Mouse (Mus musculus) heart, postnatal 0 days (tissue): ENCODE measurements around the gene H2afj. TPM values are rescaled to one million over a fixed set of nuclear protein-coding genes. Genes with fewer than 3 reads are reported as not detected.
A peak's percentile ranks its signal among the peaks of the same experiment; 100 is the strongest.

Source experiments
- ATAC-seq: fragments of 200-750 bp; cut with Nextera tagmentation; 2 replicates; pipeline ENCODE4 v1.8.0; 2017; ENCODE audit warnings: low read depth, moderate number of reproducible peaks, moderate library complexity; ENCODE audit not compliant: insufficient read depth
- DNase-seq: peaks from one replicate; pipeline ENCODE4 v3.0.0-alpha.2; 2016; ENCODE audit warnings: low spot score
- H3K27ac ChIP-seq: fragments of 300-500 bp; sonication (generic); 2 replicates; pipeline ENCODE4 v1.5.1; 2014; ENCODE audit warnings: low read depth, mild to moderate bottlenecking
- H3K27me3 ChIP-seq: fragments of 300-500 bp; sonication (generic); 2 replicates; pipeline ENCODE4 v1.6.1; 2014; ENCODE audit warnings: low read length, mixed read lengths; ENCODE audit not compliant: control insufficient read depth, insufficient read depth
- H3K36me3 ChIP-seq: fragments of 300-500 bp; sonication (generic); replicated peaks from 2 replicates; pipeline ENCODE4 v1.6.1; 2014; ENCODE audit warnings: low read length, mixed read lengths; ENCODE audit not compliant: control insufficient read depth, insufficient read depth
- H3K4me1 ChIP-seq: fragments of 300-500 bp; sonication (generic); 2 replicates; pipeline ENCODE4 v1.6.1; 2014; ENCODE audit warnings: antibody characterized with exemption; ENCODE audit not compliant: control insufficient read depth, insufficient read depth
- H3K4me2 ChIP-seq: fragments of 300-500 bp; sonication (generic); 2 replicates; pipeline ENCODE4 v1.6.1; 2014; ENCODE audit warnings: low read depth, mild to moderate bottlenecking, low read length, moderate library complexity
- H3K4me3 ChIP-seq: fragments of 300-500 bp; sonication (generic); 2 replicates; pipeline ENCODE4 v1.5.1; 2014; ENCODE audit warnings: low read depth, low read length
- H3K9ac ChIP-seq: fragments of 300-500 bp; sonication (generic); replicated peaks from 2 replicates; pipeline ENCODE4 v1.6.1; 2014; ENCODE audit warnings: low read depth, low read length, mixed read lengths
- H3K9me3 ChIP-seq: fragments of 300-500 bp; sonication (generic); replicated peaks from 2 replicates; pipeline ENCODE4 v1.6.1; 2016; ENCODE audit warnings: low read length; ENCODE audit not compliant: control insufficient read depth
- CTCF ChIP-seq: IDR thresholded peaks from 2 replicates; pipeline ENCODE4 v1.5.1; 2016; ENCODE audit warnings: antibody characterized with exemption, control low read depth, low read depth
- EP300 ChIP-seq: IDR thresholded peaks from 2 replicates; pipeline ENCODE4 v1.6.1; 2016; ENCODE audit warnings: antibody characterized with exemption, low read depth
- WGBS: fragments of 180-500 bp; shearing (Covaris S2); extraction: QIAGEN DNeasy Blood & Tissue Kit; methylation state at CpG from one replicate; pipeline ENCODE4 v1.1.7; 2014; 5-methylcytosine and 5-hydroxymethylcytosine counted together
- polyA plus RNA-seq: library from polyadenylated mRNA; unstranded; fragments of >200 nt; fragmentation: Nextera tagmentation; extraction: Ambion mirVana; gene quantifications from 2 replicates; pipeline ENCODE4 v1.2.1, GENCODE M21; 2015
- total RNA-seq: library from RNA; depleted of rRNA; stranded (reverse); fragments of >200 nt; gene quantifications from 2 replicates; pipeline ENCODE4 v1.2.3, GENCODE M21; 2014; ENCODE audit warnings: low replicate concordance

H2afj gene
- total and polyA plus RNA-seq, 2 experiments from 2014 or later = 13.1 to 88.8 TPM

- WGBS = 94% methylated on average over 7 of the region's 7 CpGs
- no peak for ATAC-seq
Observed at GRCm38 (mm10) chr6:136815381-136815780, 7.3 kb downstream of the H2afj start.

DNA sequence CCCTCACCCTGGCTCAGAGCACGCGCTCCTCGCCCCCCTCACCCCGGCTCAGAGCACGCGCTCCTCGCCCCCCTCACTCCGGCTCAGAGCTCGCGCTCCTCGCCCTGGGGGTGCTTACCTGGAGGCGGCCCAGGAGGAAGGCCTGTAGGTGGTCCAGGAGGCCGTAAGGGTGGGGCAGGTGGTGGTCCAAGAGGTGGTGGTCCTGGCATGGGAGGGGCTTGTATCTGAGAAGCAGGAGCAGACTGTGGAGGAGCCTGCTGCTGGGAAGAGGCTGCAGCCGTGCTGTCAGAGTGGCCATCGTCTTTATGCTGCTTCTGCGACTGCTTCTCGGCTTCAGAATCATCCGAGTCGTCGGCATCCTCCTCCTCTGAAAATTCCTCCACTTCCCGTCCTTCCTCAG, 8.8 kb downstream of the H2afj start:
- no peak overlapping the region for H3K4me3 ChIP-seq
- H3K27ac ChIP-seq = no peak overlapping the region
- 85% methylated on average over 21 of the region's 21 CpGs for WGBS
- TF ChIP-seq CTCF = no peak
- no peak for TF ChIP-seq EP300
- no peaks in the 10 kb centered on the region for H3K9me3 ChIP-seq
- peaks cover 94% of the 10 kb centered on the region for H3K36me3 ChIP-seq
- DNase-seq (no peak), ATAC-seq (no peak)
- no peaks in the 10 kb centered on the region for H3K27me3 ChIP-seq
- H3K9ac ChIP-seq = no peak overlapping the region
- no peak overlapping the region for H3K4me2 ChIP-seq
- H3K4me1 ChIP-seq = no peaks in the 10 kb centered on the region

More at GRCm38 (mm10) chr6:136815381-136815780, 7.3 kb downstream of the H2afj start:
- Histone ChIP-seq H3K9ac (no peak overlapping the region), H3K4me1 (no peaks in the 10 kb centered on the region), H3K4me2 (no peak overlapping the region), H3K4me3 (no peak overlapping the region), H3K9me3 (no peaks in the 10 kb centered on the region), H3K27ac (no peak overlapping the region), H3K27me3 (no peaks in the 10 kb centered on the region), H3K36me3 (peaks cover 80% of the 10 kb centered on the region)
- no peak for DNase-seq
- TF ChIP-seq EP300 (no peak), CTCF (no peak)

DNA sequence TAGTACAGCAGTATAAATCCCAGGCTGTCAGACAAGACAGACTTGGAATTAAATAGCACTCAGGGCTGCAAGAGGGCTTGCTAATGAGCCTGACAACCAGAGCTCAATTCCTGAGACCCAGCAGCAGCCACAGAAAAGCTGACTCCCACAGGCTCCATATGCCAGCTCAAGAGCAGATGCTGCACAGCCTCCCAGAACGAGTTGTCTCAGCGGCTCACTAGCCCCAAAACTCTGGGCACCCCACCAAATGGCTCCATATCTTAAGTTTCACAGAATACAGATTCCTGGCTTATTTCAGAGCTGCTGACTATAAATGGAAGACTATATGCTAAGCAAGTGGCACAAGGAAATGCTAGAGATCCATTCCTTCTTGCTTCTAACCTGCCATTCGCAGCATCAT, 9.5 kb downstream of the H2afj start:
- no peak overlapping the region for H3K27ac ChIP-seq
- no peak overlapping the region for H3K4me3 ChIP-seq
- WGBS = 87% methylated on average over 3 of the region's 3 CpGs
- no peaks in the 10 kb centered on the region for H3K4me1 ChIP-seq
- no peak overlapping the region for H3K4me2 ChIP-seq
- H3K27me3 ChIP-seq = no peaks in the 10 kb centered on the region
- ATAC-seq = no peak
- TF ChIP-seq CTCF (no peak), EP300 (no peak)
- H3K9me3 ChIP-seq = no peaks in the 10 kb centered on the region
- no peak for DNase-seq
- no peak overlapping the region for H3K9ac ChIP-seq
- peaks cover 95% of the 10 kb centered on the region for H3K36me3 ChIP-seq

DNA sequence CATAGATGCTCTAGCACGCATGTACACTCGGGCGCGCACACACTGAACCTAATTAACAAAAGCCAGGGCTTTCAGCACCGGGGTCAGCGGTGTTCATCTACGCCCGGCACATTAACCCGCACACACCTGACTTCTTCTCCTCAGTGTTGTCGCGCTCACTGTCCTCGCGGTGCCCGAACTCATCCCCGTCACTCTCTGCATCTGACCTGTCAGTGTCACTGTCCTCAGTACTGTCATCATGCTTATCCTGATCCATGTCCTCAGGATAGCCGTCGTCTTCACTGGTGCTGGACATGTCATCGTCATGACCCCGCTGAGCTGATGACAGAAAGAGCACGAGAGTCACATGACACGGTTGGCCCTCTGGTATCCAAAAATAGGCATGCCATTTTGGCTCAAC, 12.3 kb downstream of the H2afj start:
- Histone ChIP-seq H3K27ac (no peak overlapping the region), H3K4me3 (no peak overlapping the region), H3K4me2 (no peak overlapping the region), H3K4me1 (no peaks in the 10 kb centered on the region), H3K9me3 (no peaks in the 10 kb centered on the region), H3K27me3 (no peaks in the 10 kb centered on the region), H3K36me3 (peaks cover 93% of the 10 kb centered on the region), H3K9ac (no peak overlapping the region)
- WGBS = 72% methylated on average over 21 of the region's 21 CpGs
- TF ChIP-seq EP300 = no peak
- no peak for TF ChIP-seq CTCF
- ATAC-seq (peak; percentile 43; the same call in 1 of the 2 replicates), DNase-seq (peak; percentile 19)

DNA sequence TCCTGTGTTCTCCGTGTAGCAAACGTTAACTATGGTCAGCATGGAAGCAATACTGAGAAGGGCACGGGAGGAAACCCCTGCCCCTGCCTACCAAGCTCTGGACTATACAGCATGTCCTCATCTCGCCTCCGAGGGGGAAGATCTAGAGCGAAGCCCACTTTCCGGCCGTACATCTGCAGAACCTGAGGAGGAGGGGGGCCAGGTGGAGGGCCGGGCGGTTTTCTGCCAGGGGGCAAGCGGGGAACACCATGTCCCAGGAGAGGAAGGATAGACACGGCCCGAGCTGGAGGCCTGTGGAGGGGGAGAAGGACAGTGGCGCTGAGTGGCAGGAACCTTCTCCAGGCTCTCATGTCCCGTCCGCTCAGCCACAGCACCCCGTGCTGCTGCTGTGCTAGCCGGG, 13.0 kb downstream of the H2afj start:
- ATAC-seq = 0 out of 2 replicates have a peak, but pooled peaks have one; percentile 30
- H3K9ac ChIP-seq = no peak overlapping the region

DNA sequence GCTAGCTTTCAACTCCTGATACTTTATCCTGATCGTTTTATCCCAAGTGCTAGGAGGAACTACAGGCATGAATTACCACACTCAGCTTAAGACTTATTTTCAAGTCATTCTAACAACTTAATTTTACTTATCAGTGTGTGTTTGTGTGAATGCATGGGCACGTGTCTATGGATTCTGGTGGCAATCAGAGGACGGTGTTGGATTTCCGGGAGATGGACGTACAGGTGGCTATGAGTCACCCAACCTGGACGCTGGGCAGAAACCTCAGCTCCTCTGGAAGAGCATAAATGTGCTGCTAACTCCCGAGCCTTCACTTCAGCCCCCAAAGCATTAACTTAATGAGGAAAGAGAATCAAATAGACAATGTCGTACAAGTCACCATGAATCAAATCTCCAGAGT, 16.9 kb downstream of the H2afj start:
- H3K9me3 ChIP-seq = no peaks in the 10 kb centered on the region
- H3K4me3 ChIP-seq = no peak overlapping the region
- H3K36me3 ChIP-seq = peaks cover 54% of the 10 kb centered on the region
- WGBS = 86% methylated on average over 8 of the region's 8 CpGs
- no peak overlapping the region for H3K27ac ChIP-seq
- DNase-seq (no peak), ATAC-seq (no peak)
- no peak for TF ChIP-seq EP300
- TF ChIP-seq CTCF = no peak
- no peak overlapping the region for H3K9ac ChIP-seq
- H3K4me1 ChIP-seq = peaks cover 11% of the 10 kb centered on the region
- H3K27me3 ChIP-seq = no peaks in the 10 kb centered on the region
- no peak overlapping the region for H3K4me2 ChIP-seq

More for the DNA sequence above, 13.0 kb downstream of the H2afj start:
- TF ChIP-seq CTCF (no peak), EP300 (no peak)
- DNase-seq = no peak
- Histone ChIP-seq H3K4me3 (no peak overlapping the region), H3K9me3 (no peaks in the 10 kb centered on the region), H3K36me3 (peaks cover 91% of the 10 kb centered on the region), H3K27ac (no peak overlapping the region), H3K4me2 (no peak overlapping the region), H3K4me1 (no peaks in the 10 kb centered on the region), H3K27me3 (no peaks in the 10 kb centered on the region)
- 83% methylated on average over 18 of the region's 18 CpGs for WGBS
